Mouse (Mus musculus) thymus, adult 2 months (tissue): ENCODE data around the gene Daam2.

ENCODE experiments used
- CTCF ChIP-seq: fragments of 200-500 bp; IDR thresholded peaks from 2 replicates; pipeline ENCODE4 v1.5.1; 2012; ENCODE audit warnings: mild to moderate bottlenecking, control low read depth, low read length, moderate library complexity, borderline replicate concordance; ENCODE audit not compliant: control insufficient read depth, poor library complexity, insufficient read depth; ENCODE audit errors: extremely low read depth
- POLR2A ChIP-seq: fragments of 200-500 bp; IDR thresholded peaks from 2 replicates; pipeline ENCODE4 v1.6.1; 2012; ENCODE audit warnings: mild to moderate bottlenecking, low read length, control low read depth, moderate library complexity; ENCODE audit not compliant: control insufficient read depth, poor library complexity, insufficient read depth; ENCODE audit errors: extremely low read depth

DNA sequence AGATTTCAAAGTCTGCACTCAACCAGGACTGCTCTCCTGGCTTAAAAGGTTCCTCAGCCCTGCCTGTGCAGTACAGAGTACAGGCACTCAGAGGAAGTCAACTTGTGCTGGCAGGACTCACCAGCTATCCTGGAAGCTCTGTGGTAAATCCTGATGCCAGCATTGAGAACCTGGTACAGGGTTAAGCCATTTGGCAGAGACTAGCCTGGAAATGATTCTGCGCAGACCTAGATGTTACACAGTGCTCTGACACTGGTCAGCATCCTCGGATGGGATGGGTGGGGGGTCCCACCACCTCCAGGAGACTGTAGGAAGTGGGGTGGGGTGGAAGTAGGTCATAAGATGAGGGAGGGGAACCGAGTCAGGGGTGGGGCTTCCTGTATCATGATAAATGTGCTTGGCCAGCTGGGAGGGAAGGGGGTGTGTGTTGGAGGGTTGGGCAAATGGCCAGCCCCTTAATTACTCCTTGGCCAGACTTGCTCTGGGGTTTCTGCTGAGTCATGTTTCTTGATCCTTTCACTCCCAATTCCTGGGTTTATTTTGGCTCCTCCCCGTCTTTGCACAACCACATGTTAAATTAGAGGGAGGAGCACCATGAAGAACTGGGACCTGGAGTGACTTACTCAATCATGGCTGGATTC, 132.0 kb downstream of the Daam2 start:
- no peak for TF ChIP-seq CTCF
- no peak for TF ChIP-seq POLR2A
